Mouse (Mus musculus): ENCODE data around the gene Kcnj12. TPM values are rescaled to one million over a fixed set of nuclear protein-coding genes. Genes with fewer than 3 reads are reported as not detected.

Gene Kcnj12
- total RNA-seq, 2 experiments from 2014 or later: 3.5 to 3.6 TPM

- no peak for DNase-seq (ENCODE audit: low spot score in 2 of 2)
Observed at GRCm38 (mm10) chr11:61051151-61051550, 28.8 kb downstream of the Kcnj12 start.

GRCm38 (mm10) chr11:61056871-61057270 lies 34.5 kb downstream of the Kcnj12 start:
- no peak for DNase-seq (ENCODE audit: low spot score in 2 of 2)

GRCm38 (mm10) chr11:61059691-61060457 lies 37.5 kb downstream of the Kcnj12 start:
- DNase-seq (ENCODE audit: low spot score in 2 of 2): no peak

GRCm38 (mm10) chr11:61060634-61061033 lies 38.3 kb downstream of the Kcnj12 start:
- no peak for DNase-seq (ENCODE audit: low spot score in 2 of 2)

- DNase-seq (ENCODE audit: low spot score in 2 of 2): no peak
Observed at GRCm38 (mm10) chr11:61062548-61063461, 40.4 kb downstream of the Kcnj12 start.

GRCm38 (mm10) chr11:61063503-61063902 lies 41.1 kb downstream of the Kcnj12 start:
- DNase-seq (ENCODE audit: low spot score in 2 of 2): no peak

- DNase-seq (ENCODE audit: low spot score in 2 of 2): no peak
Observed at GRCm38 (mm10) chr11:61065620-61066019, 43.3 kb downstream of the Kcnj12 start.

- DNase-seq (ENCODE audit: low spot score in 2 of 2): no peak
Observed at GRCm38 (mm10) chr11:61067133-61067835, 44.9 kb downstream of the Kcnj12 start.

GRCm38 (mm10) chr11:61068866-61069265 lies 46.5 kb downstream of the Kcnj12 start:
- no peak for DNase-seq (ENCODE audit: low spot score in 2 of 2)

- no peak for DNase-seq (ENCODE audit: low spot score in 2 of 2)
Observed at GRCm38 (mm10) chr11:61069645-61070044, 47.3 kb downstream of the Kcnj12 start.

- DNase-seq (ENCODE audit: low spot score in 2 of 2): no peak
Observed at GRCm38 (mm10) chr11:61074646-61075317, 52.4 kb downstream of the Kcnj12 start.

- DNase-seq (ENCODE audit: low spot score in 2 of 2): no peak
Observed at GRCm38 (mm10) chr11:61075361-61076326, 53.3 kb downstream of the Kcnj12 start.

- DNase-seq (ENCODE audit: low spot score in 2 of 2): no peak
Observed at GRCm38 (mm10) chr11:61081624-61082023, 59.3 kb downstream of the Kcnj12 start.

GRCm38 (mm10) chr11:61090195-61090594 lies 67.8 kb downstream of the Kcnj12 start:
- no peak for DNase-seq (ENCODE audit: low spot score in 2 of 2)

- no peak for DNase-seq (ENCODE audit: low spot score in 2 of 2)
Observed at GRCm38 (mm10) chr11:61091192-61091591, 68.8 kb downstream of the Kcnj12 start.

- peak in 1 of 2 experiments; percentile 34 for DNase-seq (ENCODE audit: low spot score in 2 of 2)
Observed at GRCm38 (mm10) chr11:61091642-61092262, 69.4 kb downstream of the Kcnj12 start.

- no peak for DNase-seq (ENCODE audit: low spot score in 2 of 2)
Observed at GRCm38 (mm10) chr11:61098046-61098445, 75.7 kb downstream of the Kcnj12 start.

- no peak for DNase-seq (ENCODE audit: low spot score in 2 of 2)
Observed at GRCm38 (mm10) chr11:61102397-61103339, 80.3 kb downstream of the Kcnj12 start.

Measured in adrenal gland, postnatal 4 days (tissue).